Mouse (Mus musculus) intestine, embryonic 14.5 days (tissue): Measurements from ENCODE around the gene Adgre4. TPM values are rescaled to one million over a fixed set of nuclear protein-coding genes. Genes with fewer than 3 reads are reported as not detected.
"Not testable (repeated sequence)": the region's sequence is repeated elsewhere in the genome, so short reads cannot be mapped to it uniquely, and the experiment has no call there.

ENCODE experiments used
- ATAC-seq: fragments of 200-750 bp; cut with Nextera tagmentation; replicated peaks from 2 replicates; pipeline ENCODE4 v1.8.0; 2017; ENCODE audit warnings: low read depth, moderate number of reproducible peaks, moderate TSS enrichment, moderate library complexity; ENCODE audit not compliant: low FRiP score, low TSS enrichment
- DNase-seq: peaks from one replicate; pipeline ENCODE4 v3.0.0-alpha.2; 2018; ENCODE audit warnings: low spot score
- H3K27ac ChIP-seq: fragments of 300-500 bp; sonication (generic); 2 replicates; pipeline ENCODE4 v1.5.1; 2014; ENCODE audit warnings: low read depth, mild to moderate bottlenecking, control low read depth
- H3K27me3 ChIP-seq: fragments of 300-500 bp; sonication (generic); replicated peaks from 2 replicates; pipeline ENCODE4 v1.6.1; 2014; ENCODE audit warnings: low read length, control low read depth; ENCODE audit not compliant: control insufficient read depth, insufficient read depth
- H3K36me3 ChIP-seq: fragments of 300-500 bp; sonication (generic); 2 replicates; pipeline ENCODE4 v1.6.1; 2014; ENCODE audit warnings: low read length, control low read depth; ENCODE audit not compliant: control insufficient read depth, insufficient read depth
- H3K4me1 ChIP-seq: fragments of 300-500 bp; sonication (generic); replicated peaks from 2 replicates; pipeline ENCODE4 v1.6.1; 2014; ENCODE audit warnings: low read length, control low read depth, mixed read lengths; ENCODE audit not compliant: control insufficient read depth, insufficient read depth
- H3K4me2 ChIP-seq: fragments of 300-500 bp; sonication (generic); 2 replicates; pipeline ENCODE4 v1.6.1; 2014; ENCODE audit warnings: low read length
- H3K4me3 ChIP-seq: fragments of 300-500 bp; sonication (generic); 2 replicates; pipeline ENCODE4 v1.5.1; 2014; ENCODE audit warnings: low read depth, low read length, control low read depth, mixed read lengths
- H3K9ac ChIP-seq: fragments of 300-500 bp; sonication (generic); 2 replicates; pipeline ENCODE4 v1.6.1; 2014; ENCODE audit warnings: mild to moderate bottlenecking, low read length
- H3K9me3 ChIP-seq: fragments of 300-500 bp; sonication (generic); 2 replicates; pipeline ENCODE4 v1.6.1; 2016; ENCODE audit warnings: low read length, control low read depth; ENCODE audit not compliant: control insufficient read depth
- whole genome bisulfite sequencing: fragments of 180-500 bp; shearing (Covaris S2); extraction: QIAGEN DNeasy Blood & Tissue Kit; methylation state at CpG from one replicate; pipeline ENCODE4 v1.1.7; 2014; 5-methylcytosine and 5-hydroxymethylcytosine counted together
- polyA plus RNA-seq: library from polyadenylated mRNA; unstranded; fragments of >200 nt; fragmentation: Nextera tagmentation; extraction: Ambion mirVana; gene quantifications from 2 replicates; pipeline ENCODE4 v1.2.1, GENCODE M21; 2014

Adgre4 gene
- polyA plus RNA-seq, 1 experiment from 2014 or later: 0.41 TPM

DNA sequence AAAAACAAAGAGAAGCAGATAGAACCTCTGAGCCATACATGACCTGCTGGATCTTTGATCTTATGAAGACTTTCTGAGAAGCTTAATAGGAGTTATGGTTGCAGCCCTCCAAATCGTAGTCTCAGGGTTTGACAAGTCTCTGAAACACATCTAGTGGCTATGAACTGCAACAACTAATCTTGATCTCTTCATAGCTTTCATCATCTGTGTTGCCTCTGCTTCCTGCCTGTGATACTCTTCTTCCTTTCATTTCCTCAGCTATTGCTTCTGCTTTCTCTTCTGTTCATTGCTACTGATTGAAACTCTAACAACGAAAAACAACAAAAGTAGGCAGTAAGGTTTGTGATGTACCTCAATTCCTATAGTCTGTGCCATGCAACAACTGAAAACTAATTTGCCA lies 1.4 kb downstream of the Adgre4 start:
- Histone ChIP-seq H3K4me3 (no peak overlapping the region), H3K36me3 (no peaks in the 10 kb centered on the region), H3K4me2 (no peak overlapping the region), H3K9me3 (no peaks in the 10 kb centered on the region), H3K27me3 (no peaks in the 10 kb centered on the region), H3K9ac (no peak overlapping the region), H3K27ac (no peak overlapping the region), H3K4me1 (no peaks in the 10 kb centered on the region)
- ATAC-seq (no peak), DNase-seq (no peak)
- 74% methylated on average over 2 of the region's 2 CpGs for WGBS

DNA sequence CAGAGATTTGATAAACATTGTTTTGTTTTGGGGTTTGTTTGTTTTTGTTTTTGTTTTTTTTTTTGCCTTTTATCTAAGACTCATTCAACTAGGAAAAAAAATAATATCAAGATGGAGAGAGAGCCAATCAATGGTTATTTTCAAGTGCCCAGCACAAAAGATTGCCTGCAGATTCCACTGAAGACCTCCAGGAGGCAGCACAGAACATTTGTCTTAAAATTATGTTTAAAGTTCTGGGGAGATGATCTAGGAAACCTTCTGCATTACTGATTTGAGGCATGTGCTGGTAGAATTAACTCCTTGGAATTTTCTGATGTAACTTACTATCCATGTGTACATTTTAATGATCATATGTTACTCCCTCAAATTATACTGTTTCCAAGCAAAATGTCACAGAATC lies 63.9 kb downstream of the Adgre4 start:
- Histone ChIP-seq H3K9me3 (no peaks in the 10 kb centered on the region), H3K27me3 (no peaks in the 10 kb centered on the region), H3K4me2 (no peak overlapping the region), H3K36me3 (no peaks in the 10 kb centered on the region), H3K27ac (no peak overlapping the region), H3K9ac (no peak overlapping the region), H3K4me3 (no peak overlapping the region), H3K4me1 (no peaks in the 10 kb centered on the region)
- ATAC-seq: no peak
- no peak for DNase-seq

DNA sequence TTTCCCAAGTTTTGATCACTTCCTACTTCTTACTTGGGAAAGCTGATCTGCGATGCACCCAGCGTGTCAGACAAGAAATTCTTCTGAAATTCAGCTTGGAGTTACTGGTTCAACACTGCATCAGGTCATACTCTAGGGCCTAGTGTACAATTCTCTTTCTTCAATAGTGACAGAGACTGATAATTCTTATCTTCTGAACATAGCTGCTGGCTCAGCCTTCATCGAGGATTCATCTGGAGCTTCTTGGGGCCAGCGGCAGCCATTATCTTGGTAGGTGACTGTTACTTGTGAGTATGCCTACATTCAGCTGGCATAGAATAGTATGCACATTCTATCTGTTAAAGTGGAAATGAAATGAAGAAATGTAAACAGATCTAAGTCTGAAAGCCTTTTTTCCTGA lies 67.1 kb downstream of the Adgre4 start:
- WGBS: 87% methylated on average over 4 of the region's 4 CpGs
- Histone ChIP-seq H3K4me1 (no peaks in the 10 kb centered on the region), H3K4me2 (no peak overlapping the region), H3K4me3 (no peak overlapping the region), H3K36me3 (no peaks in the 10 kb centered on the region), H3K9ac (no peak overlapping the region), H3K27ac (no peak overlapping the region), H3K27me3 (no peaks in the 10 kb centered on the region), H3K9me3 (no peaks in the 10 kb centered on the region)
- DNase-seq: no peak
- no peak for ATAC-seq

DNA sequence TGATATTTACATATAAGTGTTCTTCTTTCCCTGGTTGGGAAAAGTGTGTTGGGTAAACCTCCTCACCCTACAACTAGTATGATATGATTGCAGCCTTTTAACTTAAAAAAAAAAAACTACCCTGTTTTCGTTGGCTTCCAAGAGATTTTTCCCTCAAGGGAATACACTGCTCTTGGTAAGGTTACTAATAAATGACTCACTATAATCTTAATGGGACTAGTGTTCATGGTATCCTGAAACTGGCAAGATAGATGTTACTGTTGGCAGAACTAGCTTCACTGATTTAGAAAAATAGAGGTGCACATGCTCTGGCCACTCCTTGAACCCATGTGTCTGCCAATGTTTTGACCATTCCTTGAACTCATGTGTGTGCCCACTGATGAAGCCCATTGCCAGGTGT lies 71.8 kb downstream of the Adgre4 start:
- Histone ChIP-seq H3K27ac (no peak overlapping the region), H3K27me3 (no peaks in the 10 kb centered on the region), H3K36me3 (no peaks in the 10 kb centered on the region), H3K9me3 (no peaks in the 10 kb centered on the region), H3K9ac (no peak overlapping the region), H3K4me3 (no peak overlapping the region), H3K4me2 (no peak overlapping the region), H3K4me1 (no peaks in the 10 kb centered on the region)
- DNase-seq (no peak), ATAC-seq (no peak)
- 76% methylated on average over 1 of the region's 1 CpGs for WGBS

DNA sequence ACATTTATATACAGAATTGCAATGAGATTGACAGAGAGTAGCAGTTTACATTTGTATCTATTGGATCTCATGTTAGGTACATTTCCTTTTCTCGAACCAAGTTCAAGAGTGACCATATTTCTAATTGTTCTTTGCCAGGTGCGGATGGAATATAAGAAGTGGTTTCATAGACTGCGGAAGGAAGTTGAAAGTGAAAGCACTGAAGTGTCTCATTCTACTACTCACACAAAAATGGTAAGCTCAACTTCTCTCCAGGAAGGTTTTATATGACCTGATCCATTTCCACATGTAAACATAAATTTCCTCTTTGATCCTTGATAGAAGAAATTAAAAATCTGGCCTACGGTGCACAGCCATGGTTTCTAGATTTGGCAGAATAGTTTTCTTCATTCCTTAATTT lies 93.3 kb downstream of the Adgre4 start:
- no peak for DNase-seq
- 88% methylated on average over 4 of the region's 4 CpGs for WGBS
- Histone ChIP-seq H3K9ac (no peak overlapping the region), H3K27me3 (no peaks in the 10 kb centered on the region), H3K4me2 (no peak overlapping the region), H3K27ac (no peak overlapping the region), H3K4me1 (no peaks in the 10 kb centered on the region), H3K4me3 (no peak overlapping the region), H3K9me3 (no peaks in the 10 kb centered on the region), H3K36me3 (no peaks in the 10 kb centered on the region)
- ATAC-seq: no peak

DNA sequence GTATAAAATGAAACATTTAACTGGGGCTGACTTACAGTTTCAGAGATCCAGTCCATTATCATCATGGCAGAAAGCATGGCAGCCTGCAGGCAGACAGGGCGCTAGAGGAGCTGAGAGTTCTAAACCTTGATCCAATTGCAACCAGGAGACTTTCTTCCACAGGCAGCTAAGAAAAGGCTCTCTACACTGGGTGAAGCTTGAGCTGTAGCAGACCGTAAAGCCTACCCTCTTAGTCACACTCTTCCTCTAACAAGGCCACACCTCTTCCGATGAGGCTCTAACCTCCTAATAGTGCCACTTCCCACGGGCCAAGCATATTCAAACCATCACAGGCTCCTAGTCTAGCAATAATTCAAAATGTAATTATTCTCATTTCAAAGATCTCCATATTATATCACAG lies 127.4 kb downstream of the Adgre4 start:
- DNase-seq (no peak), ATAC-seq (no peak)
- Histone ChIP-seq H3K27me3 (no peaks in the 10 kb centered on the region), H3K4me1 (peaks cover 9% of the 10 kb centered on the region), H3K36me3 (no peaks in the 10 kb centered on the region), H3K27ac (no peak overlapping the region), H3K9me3 (no peaks in the 10 kb centered on the region), H3K4me3 (no peak overlapping the region), H3K9ac (no peak overlapping the region), H3K4me2 (no peak overlapping the region)
- 80% methylated on average over 4 of the region's 4 CpGs for WGBS

DNA sequence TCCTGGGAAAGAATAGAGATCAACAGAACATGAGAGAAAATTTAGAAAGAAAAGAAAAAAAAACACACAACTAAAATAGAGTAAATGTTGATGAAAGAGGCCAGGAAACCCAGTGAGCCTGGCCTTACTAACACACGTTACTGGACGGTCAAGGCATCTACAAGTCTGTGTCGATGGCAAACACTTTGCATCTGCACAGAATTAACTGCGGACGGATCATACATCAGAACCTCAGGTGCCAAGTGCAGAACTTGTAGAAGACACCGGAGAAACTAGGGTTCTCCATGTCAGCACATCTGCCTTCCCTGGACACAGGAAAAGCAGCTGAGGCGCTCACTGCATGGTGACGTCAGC lies 128.5 kb downstream of the Adgre4 start:
- WGBS: under 1% methylated on average over 6 of the region's 8 CpGs
- Histone ChIP-seq H3K4me2 (peak overlapping the region; percentile 68), H3K4me3 (peak overlapping the region; percentile 48), H3K27ac (peak overlapping the region; percentile 75), H3K9ac (peak overlapping the region; percentile 51)
- H3K27me3 ChIP-seq, ATAC-seq, H3K36me3 ChIP-seq, H3K4me1 ChIP-seq, H3K9me3 ChIP-seq: not testable (repeated sequence)
- DNase-seq: peak; percentile 75

DNA sequence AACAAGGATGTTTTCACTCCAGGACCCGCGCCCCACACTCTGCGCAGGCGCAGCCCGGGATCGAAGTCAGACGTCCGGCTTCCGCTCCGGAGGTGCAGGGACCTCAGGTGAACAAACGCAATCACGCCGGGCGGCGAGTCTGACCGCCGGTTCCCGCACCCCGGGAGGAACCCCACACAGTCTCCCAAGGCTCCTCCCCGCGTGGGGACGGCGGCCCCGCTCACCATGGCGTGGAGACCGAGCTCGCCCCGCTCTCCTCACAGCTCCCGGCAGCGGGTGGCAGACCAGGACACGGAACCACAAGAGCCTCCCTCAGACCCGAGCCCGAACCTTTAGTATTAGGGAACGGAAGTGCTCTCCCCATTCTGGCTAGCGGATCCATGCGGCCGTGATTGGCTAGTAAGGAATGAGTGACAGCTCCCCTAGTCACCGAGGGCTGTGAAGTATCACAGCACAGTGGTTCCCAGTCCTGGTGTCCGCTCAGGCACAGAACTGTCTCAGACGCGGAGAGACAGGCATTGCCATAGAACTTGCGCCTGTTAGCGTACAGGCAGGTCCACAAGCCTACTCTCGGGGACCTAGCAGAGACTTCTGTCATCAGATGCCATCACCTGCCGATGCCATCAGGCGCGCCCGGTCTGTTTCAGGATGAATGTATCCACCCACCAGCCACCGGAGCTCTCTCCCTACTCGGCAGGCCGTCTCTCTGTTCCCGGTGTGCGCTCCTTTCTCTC lies 129.0 kb downstream of the Adgre4 start, which contains the start of gene Zfp119a:
Gene Zfp119a, minus strand, starts transcription at position 295 of the 734 bp plus-strand sequence.
- peak; percentile 100 for ATAC-seq
- 0% methylated on average over 29 of the region's 53 CpGs for WGBS
- H3K4me1 ChIP-seq: not testable (repeated sequence)

DNA sequence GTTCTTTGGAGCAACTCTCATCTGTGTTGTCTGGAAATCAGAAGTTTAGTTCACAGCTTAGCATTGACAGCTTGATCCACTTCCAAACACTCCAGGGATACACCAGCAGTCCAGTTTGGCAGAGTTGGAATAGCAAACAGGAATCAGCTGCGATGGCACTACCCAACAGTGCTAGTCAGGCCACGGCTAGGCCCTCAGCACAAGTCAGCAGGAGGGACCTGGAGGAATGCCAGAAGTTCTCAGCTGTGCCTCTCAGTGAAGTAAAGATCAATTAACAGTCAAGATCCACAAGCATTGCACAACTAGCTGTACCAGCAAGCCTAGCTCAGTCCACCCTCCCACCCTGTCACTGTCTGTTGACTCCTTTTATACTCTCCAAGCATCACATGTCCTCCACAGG lies 133.8 kb downstream of the Adgre4 start:
- WGBS: 56% methylated on average over 2 of the region's 2 CpGs
- Histone ChIP-seq H3K27me3 (0 out of 2 replicates have a peak, but pooled peaks cover 12% of the 10 kb centered on the region), H3K9me3 (no peaks in the 10 kb centered on the region), H3K4me3 (no peak overlapping the region), H3K27ac (no peak overlapping the region), H3K4me2 (no peak overlapping the region), H3K9ac (no peak overlapping the region), H3K4me1 (no peaks in the 10 kb centered on the region), H3K36me3 (no peaks in the 10 kb centered on the region)
- ATAC-seq (no peak), DNase-seq (no peak)

More for the DNA sequence above, 129.0 kb downstream of the Adgre4 start, which contains the start of gene Zfp119a:
- Histone ChIP-seq H3K27ac (peak within 1 kb of the TSS; percentile 75), H3K4me3 (peak within 1 kb of the TSS; percentile 48), H3K9ac (peak within 1 kb of the TSS; percentile 51), H3K4me2 (peak within 1 kb of the TSS; percentile 68)
- H3K9me3 ChIP-seq, H3K36me3 ChIP-seq, H3K27me3 ChIP-seq: not testable (repeated sequence)
- peak; percentile 91 for DNase-seq
